Mouse (Mus musculus): ENCODE measurements around the gene Sult2b1. TPM values are rescaled to one million over a fixed set of nuclear protein-coding genes. Genes with fewer than 3 reads are reported as not detected.

Sult2b1 gene
- polyA plus RNA-seq, 1 experiment from 2014 or later, result 1.6 TPM

- peak overlapping the region; percentile 82; the same call in 1 of the 2 replicates for H3K4me3 ChIP-seq
- peaks cover 74% of the 10 kb centered on the region for H3K4me1 ChIP-seq
- DNase-seq (ENCODE audit: extremely low spot score, low spot score), result no peak
- H3K36me3 ChIP-seq (replicated peaks), result no peaks in the 10 kb centered on the region
- H3K27ac ChIP-seq, result peak overlapping the region; percentile 90; the same call in 1 of the 2 replicates
- 93% methylated on average over 17 of the region's 17 CpGs for WGBS
- peaks cover 34% of the 10 kb centered on the region for H3K27me3 ChIP-seq (ENCODE audit: poor library complexity, severe bottlenecking)
- no peaks in the 10 kb centered on the region for H3K9me3 ChIP-seq
These were observed 81.5 kb downstream of the Sult2b1 start for GRCm38 (mm10) chr7:45702809-45703520.

- Histone ChIP-seq H3K9me3 (no peaks in the 10 kb centered on the region), H3K27me3 (ENCODE audit: poor library complexity, severe bottlenecking) (peaks cover 36% of the 10 kb centered on the region), H3K27ac (no peak overlapping the region), H3K4me3 (no peak overlapping the region), H3K36me3 (replicated peaks) (no peaks in the 10 kb centered on the region), H3K4me1 (peaks cover 67% of the 10 kb centered on the region)
- 93% methylated on average over 11 of the region's 11 CpGs for WGBS
- no peak for DNase-seq (ENCODE audit: extremely low spot score, low spot score)
These were observed 82.2 kb downstream of the Sult2b1 start for GRCm38 (mm10) chr7:45702316-45702715.

GRCm38 (mm10) chr7:45701607-45702006, 82.9 kb downstream of the Sult2b1 start:
- Histone ChIP-seq H3K27ac (no peak overlapping the region), H3K9me3 (no peaks in the 10 kb centered on the region), H3K36me3 (replicated peaks) (no peaks in the 10 kb centered on the region), H3K27me3 (ENCODE audit: poor library complexity, severe bottlenecking) (peaks cover 36% of the 10 kb centered on the region), H3K4me1 (peaks cover 60% of the 10 kb centered on the region), H3K4me3 (0 out of 2 replicates have a peak overlapping the region, but pooled peaks have one; percentile 58)
- WGBS, result 81% methylated on average over 11 of the region's 11 CpGs
- no peak for DNase-seq (ENCODE audit: extremely low spot score, low spot score)

GRCm38 (mm10) chr7:45701072-45701471, 83.4 kb downstream of the Sult2b1 start:
- WGBS, result 27% methylated on average over 11 of the region's 11 CpGs
- H3K27ac ChIP-seq, result peak overlapping the region; percentile 36; the same call in 1 of the 2 replicates
- H3K9me3 ChIP-seq, result no peaks in the 10 kb centered on the region
- H3K36me3 ChIP-seq (replicated peaks), result no peaks in the 10 kb centered on the region
- peaks cover 36% of the 10 kb centered on the region for H3K27me3 ChIP-seq (ENCODE audit: poor library complexity, severe bottlenecking)
- DNase-seq (ENCODE audit: extremely low spot score, low spot score), result no peak
- H3K4me1 ChIP-seq, result peaks cover 55% of the 10 kb centered on the region
- peak overlapping the region; percentile 58 for H3K4me3 ChIP-seq

- H3K27me3 ChIP-seq (ENCODE audit: poor library complexity, severe bottlenecking), result peaks cover 36% of the 10 kb centered on the region
- WGBS, result under 1% methylated on average over 19 of the region's 20 CpGs
- DNase-seq (ENCODE audit: extremely low spot score, low spot score), result peak; percentile 68
These were observed 84.0 kb downstream of the Sult2b1 start for GRCm38 (mm10) chr7:45700301-45701015.

GRCm38 (mm10) chr7:45699523-45700141, 84.8 kb downstream of the Sult2b1 start, which contains the start of gene Car11:
Gene Car11, plus strand, starts transcription at chr7:45699843.
- no peaks in the 10 kb centered on the region for H3K36me3 ChIP-seq (replicated peaks)
- H3K9me3 ChIP-seq, result no peaks in the 10 kb centered on the region
- H3K27ac ChIP-seq, result peak within 1 kb of the TSS; percentile 65; the same call in 1 of the 2 replicates
- 1% methylated on average over 36 of the region's 36 CpGs for WGBS
- peak within 1 kb of the TSS; percentile 58 for H3K4me3 ChIP-seq
- H3K4me1 ChIP-seq, result peaks cover 51% of the 10 kb centered on the region
- no peak for DNase-seq (ENCODE audit: extremely low spot score, low spot score)
- H3K27me3 ChIP-seq (ENCODE audit: poor library complexity, severe bottlenecking), result peaks cover 36% of the 10 kb centered on the region

More at GRCm38 (mm10) chr7:45700301-45701015, 84.0 kb downstream of the Sult2b1 start:
- H3K36me3 ChIP-seq (replicated peaks), result no peaks in the 10 kb centered on the region
- H3K4me3 ChIP-seq, result peak overlapping the region; percentile 58
- H3K27ac ChIP-seq, result peak overlapping the region; percentile 65; the same call in 1 of the 2 replicates
- H3K9me3 ChIP-seq, result no peaks in the 10 kb centered on the region
- H3K4me1 ChIP-seq, result peaks cover 50% of the 10 kb centered on the region

GRCm38 (mm10) chr7:45697894-45698293, 86.6 kb downstream of the Sult2b1 start:
- no peak overlapping the region for H3K27ac ChIP-seq
- no peaks in the 10 kb centered on the region for H3K36me3 ChIP-seq (replicated peaks)
- DNase-seq (ENCODE audit: extremely low spot score, low spot score), result no peak
- no peaks in the 10 kb centered on the region for H3K9me3 ChIP-seq
- H3K4me1 ChIP-seq, result peaks cover 44% of the 10 kb centered on the region
- peaks cover 36% of the 10 kb centered on the region for H3K27me3 ChIP-seq (ENCODE audit: poor library complexity, severe bottlenecking)
- no peak overlapping the region for H3K4me3 ChIP-seq
- WGBS, result 82% methylated on average over 7 of the region's 7 CpGs

GRCm38 (mm10) chr7:45695098-45695497, 89.4 kb downstream of the Sult2b1 start:
- Histone ChIP-seq H3K9me3 (no peaks in the 10 kb centered on the region), H3K4me1 (peaks cover 33% of the 10 kb centered on the region), H3K4me3 (no peak overlapping the region), H3K36me3 (replicated peaks) (no peaks in the 10 kb centered on the region), H3K27ac (peak overlapping the region; percentile 26; the same call in 1 of the 2 replicates), H3K27me3 (ENCODE audit: poor library complexity, severe bottlenecking) (peaks cover 24% of the 10 kb centered on the region)
- WGBS, result 48% methylated on average over 6 of the region's 6 CpGs
- no peak for DNase-seq (ENCODE audit: extremely low spot score, low spot score)

GRCm38 (mm10) chr7:45693921-45694591, 90.4 kb downstream of the Sult2b1 start, which contains the start of gene Sec1:
Gene Sec1, minus strand, starts transcription at chr7:45694402.
- no peak for DNase-seq (ENCODE audit: extremely low spot score, low spot score)
- Histone ChIP-seq H3K27ac (peak within 1 kb of the TSS; percentile 48; the same call in 1 of the 2 replicates), H3K27me3 (ENCODE audit: poor library complexity, severe bottlenecking) (peaks cover 13% of the 10 kb centered on the region), H3K9me3 (no peaks in the 10 kb centered on the region), H3K4me1 (peaks cover 33% of the 10 kb centered on the region), H3K4me3 (no peak within 1 kb of the TSS), H3K36me3 (replicated peaks) (no peaks in the 10 kb centered on the region)
- WGBS, result 93% methylated on average over 50 of the region's 50 CpGs

GRCm38 (mm10) chr7:45692364-45692763, 92.1 kb downstream of the Sult2b1 start:
- DNase-seq (ENCODE audit: extremely low spot score, low spot score), result no peak
- 84% methylated on average over 2 of the region's 2 CpGs for WGBS
- no peaks in the 10 kb centered on the region for H3K36me3 ChIP-seq (replicated peaks)
- no peaks in the 10 kb centered on the region for H3K27me3 ChIP-seq (ENCODE audit: poor library complexity, severe bottlenecking)
- no peaks in the 10 kb centered on the region for H3K9me3 ChIP-seq
- no peak overlapping the region for H3K27ac ChIP-seq
- no peak overlapping the region for H3K4me3 ChIP-seq
- peaks cover 37% of the 10 kb centered on the region for H3K4me1 ChIP-seq

GRCm38 (mm10) chr7:45689800-45690199, 94.7 kb downstream of the Sult2b1 start:
- no peak overlapping the region for H3K4me3 ChIP-seq
- H3K27me3 ChIP-seq (ENCODE audit: poor library complexity, severe bottlenecking), result peaks cover 7% of the 10 kb centered on the region; the same call in 1 of the 2 replicates
- peaks cover 53% of the 10 kb centered on the region for H3K4me1 ChIP-seq
- H3K36me3 ChIP-seq (replicated peaks), result no peaks in the 10 kb centered on the region
- H3K9me3 ChIP-seq, result no peaks in the 10 kb centered on the region
- H3K27ac ChIP-seq, result no peak overlapping the region
- WGBS, result 82% methylated on average over 11 of the region's 11 CpGs
- no peak for DNase-seq (ENCODE audit: extremely low spot score, low spot score)

- 72% methylated on average over 6 of the region's 6 CpGs for WGBS
- no peak for DNase-seq (ENCODE audit: extremely low spot score, low spot score)
- Histone ChIP-seq H3K4me1 (peaks cover 51% of the 10 kb centered on the region), H3K36me3 (replicated peaks) (no peaks in the 10 kb centered on the region), H3K27ac (no peak overlapping the region), H3K27me3 (ENCODE audit: poor library complexity, severe bottlenecking) (peaks cover 7% of the 10 kb centered on the region; the same call in 1 of the 2 replicates), H3K9me3 (no peaks in the 10 kb centered on the region), H3K4me3 (no peak overlapping the region)
These were observed 95.4 kb downstream of the Sult2b1 start for GRCm38 (mm10) chr7:45689099-45689498.
